Mouse (Mus musculus) intestine, embryonic 14.5 days (tissue): ENCODE measurements at regions not wholly inside any gene's neighbourhood (a gene's known extent, or its start where the extent isn't known, plus 50 kb on each side); places are given as distances from the start of the nearest gene placed in this dataset.
A peak's percentile ranks its signal among the peaks of the same experiment; 100 is the strongest.

ENCODE experiments used
- ATAC-seq: fragments of 200-750 bp; cut with Nextera tagmentation; replicated peaks from 2 replicates; pipeline ENCODE4 v1.8.0; 2017; ENCODE audit warnings: low read depth, moderate number of reproducible peaks, moderate TSS enrichment, moderate library complexity; ENCODE audit not compliant: low FRiP score, low TSS enrichment
- DNase-seq: peaks from one replicate; pipeline ENCODE4 v3.0.0-alpha.2; 2018; ENCODE audit warnings: low spot score
- H3K27ac ChIP-seq: fragments of 300-500 bp; sonication (generic); 2 replicates; pipeline ENCODE4 v1.5.1; 2014; ENCODE audit warnings: low read depth, mild to moderate bottlenecking, control low read depth
- H3K27me3 ChIP-seq: fragments of 300-500 bp; sonication (generic); replicated peaks from 2 replicates; pipeline ENCODE4 v1.6.1; 2014; ENCODE audit warnings: low read length, control low read depth; ENCODE audit not compliant: control insufficient read depth, insufficient read depth
- H3K36me3 ChIP-seq: fragments of 300-500 bp; sonication (generic); 2 replicates; pipeline ENCODE4 v1.6.1; 2014; ENCODE audit warnings: low read length, control low read depth; ENCODE audit not compliant: control insufficient read depth, insufficient read depth
- H3K4me1 ChIP-seq: fragments of 300-500 bp; sonication (generic); replicated peaks from 2 replicates; pipeline ENCODE4 v1.6.1; 2014; ENCODE audit warnings: low read length, control low read depth, mixed read lengths; ENCODE audit not compliant: control insufficient read depth, insufficient read depth
- H3K4me2 ChIP-seq: fragments of 300-500 bp; sonication (generic); 2 replicates; pipeline ENCODE4 v1.6.1; 2014; ENCODE audit warnings: low read length
- H3K4me3 ChIP-seq: fragments of 300-500 bp; sonication (generic); 2 replicates; pipeline ENCODE4 v1.5.1; 2014; ENCODE audit warnings: low read depth, low read length, control low read depth, mixed read lengths
- H3K9ac ChIP-seq: fragments of 300-500 bp; sonication (generic); 2 replicates; pipeline ENCODE4 v1.6.1; 2014; ENCODE audit warnings: mild to moderate bottlenecking, low read length
- H3K9me3 ChIP-seq: fragments of 300-500 bp; sonication (generic); 2 replicates; pipeline ENCODE4 v1.6.1; 2016; ENCODE audit warnings: low read length, control low read depth; ENCODE audit not compliant: control insufficient read depth
- WGBS: fragments of 180-500 bp; shearing (Covaris S2); extraction: QIAGEN DNeasy Blood & Tissue Kit; methylation state at CpG from one replicate; pipeline ENCODE4 v1.1.7; 2014; 5-methylcytosine and 5-hydroxymethylcytosine counted together

GRCm38 (mm10) chr12:107111908-107112770, 376.3 kb upstream of the 3110018I06Rik start:
- ATAC-seq (no peak), DNase-seq (peak; percentile 53)
- Histone ChIP-seq H3K4me2 (peak overlapping the region; percentile 34), H3K4me3 (no peak overlapping the region), H3K4me1 (peaks cover 4% of the 10 kb centered on the region; the same call in 1 of the 2 replicates), H3K27me3 (no peaks in the 10 kb centered on the region), H3K9ac (no peak overlapping the region), H3K27ac (no peak overlapping the region), H3K36me3 (no peaks in the 10 kb centered on the region), H3K9me3 (0 out of 2 replicates have a peak, but pooled peaks cover 2% of the 10 kb centered on the region)
- WGBS, result 18% methylated on average over 18 of the region's 18 CpGs

GRCm38 (mm10) chr12:107118364-107118763, 370.1 kb upstream of the 3110018I06Rik start:
- 77% methylated on average over 3 of the region's 3 CpGs for WGBS
- Histone ChIP-seq H3K36me3 (no peaks in the 10 kb centered on the region), H3K9ac (no peak overlapping the region), H3K4me1 (no peaks in the 10 kb centered on the region), H3K27ac (no peak overlapping the region), H3K4me2 (no peak overlapping the region), H3K9me3 (0 out of 2 replicates have a peak, but pooled peaks cover 2% of the 10 kb centered on the region), H3K4me3 (no peak overlapping the region), H3K27me3 (no peaks in the 10 kb centered on the region)
- ATAC-seq (no peak), DNase-seq (no peak)

DNA sequence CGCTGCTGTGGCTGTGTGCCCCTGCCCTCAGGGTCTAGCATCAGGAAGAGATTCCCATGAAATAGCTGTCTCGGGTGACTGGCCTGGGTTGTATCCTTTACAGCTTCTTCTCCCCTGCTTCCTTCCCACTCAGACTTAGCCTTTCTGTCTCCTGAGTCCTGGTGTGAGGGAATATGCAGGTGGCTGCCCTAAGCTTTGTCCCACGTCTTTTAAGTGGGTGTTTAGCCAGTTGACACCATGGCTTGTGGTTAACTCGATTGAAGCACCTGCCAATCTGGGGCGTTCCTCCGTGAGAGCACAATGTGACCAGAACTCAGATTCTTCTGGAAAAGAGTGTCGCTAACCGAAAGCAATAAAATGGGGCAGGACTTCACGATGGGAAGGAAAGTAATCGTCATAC, 369.4 kb upstream of the 3110018I06Rik start:
- H3K36me3 ChIP-seq, result no peaks in the 10 kb centered on the region
- no peaks in the 10 kb centered on the region for H3K9me3 ChIP-seq
- WGBS, result 71% methylated on average over 10 of the region's 10 CpGs
- no peaks in the 10 kb centered on the region for H3K27me3 ChIP-seq
- no peak for ATAC-seq
- no peak overlapping the region for H3K27ac ChIP-seq
- H3K4me3 ChIP-seq, result no peak overlapping the region
- no peak overlapping the region for H3K4me2 ChIP-seq
- no peak for DNase-seq
- H3K9ac ChIP-seq, result no peak overlapping the region
- H3K4me1 ChIP-seq, result no peaks in the 10 kb centered on the region

- Histone ChIP-seq H3K4me3 (no peak overlapping the region), H3K4me2 (no peak overlapping the region), H3K4me1 (no peaks in the 10 kb centered on the region), H3K36me3 (no peaks in the 10 kb centered on the region), H3K27ac (no peak overlapping the region), H3K9ac (no peak overlapping the region), H3K27me3 (no peaks in the 10 kb centered on the region), H3K9me3 (no peaks in the 10 kb centered on the region)
- no peak for ATAC-seq
- DNase-seq, result no peak
- WGBS, result 88% methylated on average over 21 of the region's 21 CpGs
These were observed 367.8 kb upstream of the 3110018I06Rik start for GRCm38 (mm10) chr12:107120486-107121186.

DNA sequence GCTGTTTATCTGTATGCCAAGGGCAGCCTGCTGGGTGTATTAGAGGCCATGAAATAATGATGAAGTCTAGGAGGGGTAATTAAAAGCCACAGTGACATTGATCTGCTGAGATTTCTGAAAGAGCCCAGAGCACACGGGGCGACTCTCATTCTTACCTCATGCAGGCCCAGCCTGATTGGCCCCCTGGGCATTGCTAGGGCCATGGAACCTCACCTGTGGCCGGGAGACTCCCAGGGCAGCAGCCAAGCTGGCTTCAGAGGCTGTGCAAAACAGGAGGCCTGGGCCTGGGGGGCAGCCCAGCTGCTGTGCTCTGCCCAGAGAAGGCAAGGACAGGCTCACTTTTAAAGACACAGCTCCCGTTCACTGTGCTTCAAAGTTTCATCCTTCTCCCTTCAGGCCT, 366.4 kb upstream of the 3110018I06Rik start:
- 72% methylated on average over 4 of the region's 4 CpGs for WGBS
- no peak for DNase-seq

GRCm38 (mm10) chr12:107123661-107124060, 364.8 kb upstream of the 3110018I06Rik start:
- Histone ChIP-seq H3K9me3 (no peaks in the 10 kb centered on the region), H3K9ac (no peak overlapping the region), H3K27me3 (no peaks in the 10 kb centered on the region), H3K27ac (no peak overlapping the region), H3K4me3 (no peak overlapping the region), H3K4me1 (no peaks in the 10 kb centered on the region), H3K36me3 (no peaks in the 10 kb centered on the region), H3K4me2 (no peak overlapping the region)
- 84% methylated on average over 8 of the region's 8 CpGs for WGBS
- DNase-seq (no peak), ATAC-seq (no peak)

More for the DNA sequence above, 366.4 kb upstream of the 3110018I06Rik start:
- no peak overlapping the region for H3K4me2 ChIP-seq
- H3K27me3 ChIP-seq, result no peaks in the 10 kb centered on the region
- no peak overlapping the region for H3K4me3 ChIP-seq
- no peak for ATAC-seq
- H3K9me3 ChIP-seq, result no peaks in the 10 kb centered on the region
- no peaks in the 10 kb centered on the region for H3K36me3 ChIP-seq
- H3K27ac ChIP-seq, result no peak overlapping the region
- no peaks in the 10 kb centered on the region for H3K4me1 ChIP-seq
- H3K9ac ChIP-seq, result no peak overlapping the region

DNA sequence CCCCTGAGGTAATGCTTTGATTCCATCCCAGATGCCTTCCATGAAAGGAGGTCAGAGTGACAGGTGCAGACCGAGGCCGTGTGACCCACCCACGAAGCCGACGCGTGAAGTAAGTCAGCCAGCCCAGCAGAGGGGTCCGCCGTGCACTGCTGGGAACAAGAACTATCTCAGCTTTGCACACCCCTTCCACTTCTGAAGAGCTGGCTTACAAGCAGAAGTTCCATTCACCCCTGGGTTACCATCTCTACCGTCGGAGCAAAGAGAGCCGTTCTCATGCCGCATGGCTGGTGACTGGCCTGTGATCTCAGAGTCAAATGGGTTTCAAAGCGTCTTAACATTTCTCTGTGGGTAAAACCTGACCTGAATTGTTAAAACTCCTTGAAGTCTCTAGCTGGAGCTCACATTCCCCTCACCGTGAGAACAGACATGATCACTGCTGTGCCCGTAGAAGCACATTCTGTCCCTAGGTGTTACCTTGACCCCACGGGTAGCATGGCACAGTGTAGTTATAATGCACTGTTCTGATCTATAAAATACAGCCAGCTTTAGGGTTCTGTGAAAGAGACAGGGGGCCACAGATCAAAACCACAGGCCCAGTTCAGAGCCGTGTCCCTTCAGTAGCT, 364.1 kb upstream of the 3110018I06Rik start:
- DNase-seq (no peak), ATAC-seq (no peak)
- H3K27me3 ChIP-seq, result no peaks in the 10 kb centered on the region
- no peaks in the 10 kb centered on the region for H3K36me3 ChIP-seq
- no peak overlapping the region for H3K4me2 ChIP-seq
- no peak overlapping the region for H3K9ac ChIP-seq
- no peak overlapping the region for H3K27ac ChIP-seq
- H3K9me3 ChIP-seq, result no peaks in the 10 kb centered on the region
- WGBS, result 90% methylated on average over 17 of the region's 17 CpGs
- no peaks in the 10 kb centered on the region for H3K4me1 ChIP-seq
- no peak overlapping the region for H3K4me3 ChIP-seq

DNA sequence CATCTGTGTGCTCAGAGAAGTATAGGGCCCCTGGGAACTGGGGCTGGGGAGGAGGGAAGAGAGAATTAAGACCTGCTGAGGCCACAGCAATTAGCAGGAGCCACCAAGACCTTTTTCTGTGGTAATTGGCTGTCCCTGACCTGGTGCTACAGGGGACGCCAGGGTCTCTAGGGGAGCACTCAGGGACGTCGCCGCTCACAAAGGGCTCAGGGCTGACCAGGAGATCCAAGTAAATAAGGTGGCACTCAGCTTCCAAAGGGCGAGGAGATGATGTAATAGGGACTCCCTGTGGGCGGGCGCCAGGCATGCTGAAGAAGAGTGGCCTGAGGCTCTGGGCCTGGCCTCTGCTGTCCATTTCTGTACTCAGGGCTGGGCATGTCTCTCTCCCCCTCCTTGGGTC, 363.2 kb upstream of the 3110018I06Rik start:
- ATAC-seq (no peak), DNase-seq (no peak)
- no peak overlapping the region for H3K4me2 ChIP-seq
- H3K9ac ChIP-seq, result no peak overlapping the region
- H3K36me3 ChIP-seq, result no peaks in the 10 kb centered on the region
- no peaks in the 10 kb centered on the region for H3K9me3 ChIP-seq
- H3K27me3 ChIP-seq, result no peaks in the 10 kb centered on the region
- no peak overlapping the region for H3K4me3 ChIP-seq
- no peaks in the 10 kb centered on the region for H3K4me1 ChIP-seq
- WGBS, result 76% methylated on average over 7 of the region's 7 CpGs
- no peak overlapping the region for H3K27ac ChIP-seq
